ENCODE assay signal across 46 mouse cellular contexts in the genomic region with DNA sequence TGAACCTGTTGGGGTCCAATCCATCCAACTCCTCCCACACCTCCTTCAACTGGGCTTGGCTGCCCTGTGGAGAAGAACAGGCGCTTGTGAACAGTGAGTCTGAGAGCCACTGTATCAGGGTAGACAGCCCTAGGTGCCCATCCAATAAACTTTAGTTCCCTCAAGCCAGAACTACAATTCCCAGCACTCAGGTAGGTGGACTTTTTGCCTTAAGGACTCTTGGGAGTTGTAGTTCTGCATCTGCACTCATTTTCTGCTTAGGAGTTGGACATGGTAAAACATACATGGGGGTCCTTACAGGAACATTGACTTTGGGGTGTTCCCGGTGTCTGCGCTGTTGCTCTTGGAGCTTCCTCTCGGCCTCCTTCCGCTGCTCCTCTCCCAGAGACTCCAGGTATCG. TPM values are rescaled to one million over a fixed set of nuclear protein-coding genes. Genes with fewer than 3 reads are reported as not detected.
"Had no signal": no experiment of that assay in that cellular context is flagged by ENCODE, and none has a peak within 500 bp of the region (broad histone marks: within the 10 kb centered on the region; RNA-seq: fewer than 3 reads in every experiment).

No protein-coding gene starts in this region.

- H3K4me2 ChIP-seq: limb, embryonic 12.5 days; limb, embryonic 13.5 days; limb, embryonic 15.5 days; liver, embryonic 11.5 days; liver, embryonic 12.5 days; liver, embryonic 13.5 days; liver, embryonic 15.5 days; lung, embryonic 14.5 days; lung, embryonic 15.5 days; midbrain, embryonic 11.5 days; midbrain, embryonic 12.5 days; midbrain, embryonic 13.5 days; midbrain, embryonic 15.5 days had no signal

- H3K27ac ChIP-seq: left cerebral cortex, adult 2 months; limb, embryonic 10.5 days; limb, embryonic 12.5 days; limb, embryonic 13.5 days; limb, embryonic 15.5 days; liver, embryonic 12.5 days; liver, embryonic 13.5 days; liver, embryonic 14.5 days; liver, embryonic 15.5 days; lung, embryonic 15.5 days; macrophage; midbrain, embryonic 10.5 days; midbrain, embryonic 12.5 days; midbrain, embryonic 13.5 days; midbrain, embryonic 15.5 days had no signal

- DNase-seq: left cerebral cortex, postnatal 4 days; liver; liver, embryonic 13.5 days; liver, postnatal 0 days; lung, adult 18-20 months; lung, adult 2 months; lung, embryonic 14.5 days; lung, postnatal 10 days; lung, postnatal 14 days; lung, postnatal 36 days; lung, postnatal 4 days; midbrain, embryonic 14.5 days had no signal

- H3K4me1 ChIP-seq: limb, embryonic 10.5 days; limb, embryonic 12.5 days; limb, embryonic 13.5 days; limb, embryonic 15.5 days; lung, embryonic 15.5 days; midbrain, embryonic 10.5 days; midbrain, embryonic 12.5 days; midbrain, embryonic 13.5 days; midbrain, embryonic 15.5 days had no signal

- H3K9ac ChIP-seq: limb, embryonic 12.5 days; limb, embryonic 13.5 days; limb, embryonic 15.5 days; liver, embryonic 12.5 days; liver, embryonic 13.5 days; liver, embryonic 14.5 days; liver, embryonic 15.5 days; liver, postnatal 0 days; lung, embryonic 14.5 days; lung, embryonic 15.5 days; midbrain, embryonic 12.5 days; midbrain, embryonic 13.5 days; midbrain, embryonic 15.5 days had no signal

- H3K4me3 ChIP-seq: left cerebral cortex, adult 2 months; limb, embryonic 10.5 days; limb, embryonic 12.5 days; limb, embryonic 13.5 days; limb, embryonic 15.5 days; liver, embryonic 12.5 days; liver, embryonic 13.5 days; liver, embryonic 15.5 days; lung, embryonic 15.5 days; megakaryocyte, embryonic 14.5 days; midbrain, embryonic 10.5 days; midbrain, embryonic 12.5 days; midbrain, embryonic 13.5 days; midbrain, embryonic 15.5 days; myocyte had no signal

- H3K9me3 ChIP-seq: limb, embryonic 10.5 days; limb, embryonic 12.5 days; limb, embryonic 13.5 days; limb, embryonic 15.5 days; liver, embryonic 12.5 days; liver, embryonic 13.5 days; liver, embryonic 15.5 days; lung, embryonic 15.5 days; megakaryocyte, embryonic 14.5 days; midbrain, embryonic 10.5 days; midbrain, embryonic 12.5 days; midbrain, embryonic 13.5 days; midbrain, embryonic 15.5 days had no signal

- H3K27me3 ChIP-seq: limb, embryonic 12.5 days; limb, embryonic 13.5 days; limb, embryonic 15.5 days; liver, embryonic 12.5 days; liver, embryonic 13.5 days; liver, embryonic 15.5 days; lung, embryonic 15.5 days; megakaryocyte, embryonic 14.5 days; midbrain, embryonic 12.5 days; midbrain, embryonic 13.5 days; midbrain, embryonic 15.5 days had no signal

RNA-seq across cellular contexts. Expression of gene Gm45808, which starts 11.8 kb away (rescaled TPM):
- total RNA-seq: left cerebral cortex, postnatal 10 days; left cerebral cortex, postnatal 4 days; megakaryocyte progenitor cell, adult 5-6 weeks; megakaryocyte, adult 5-6 weeks; megakaryocyte-erythroid progenitor cell, adult 5-6 weeks; monocyte, adult 5-6 weeks had no signal
- polyA plus RNA-seq: limb, embryonic 10.5 days; limb, embryonic 11.5 days; limb, embryonic 12.5 days; limb, embryonic 13.5 days; limb, embryonic 14.5 days; limb, embryonic 15.5 days; liver, embryonic 11.5 days; liver, embryonic 12.5 days; liver, embryonic 13.5 days; liver, embryonic 14.5 days; liver, embryonic 15.5 days; liver, embryonic 16.5 days; lung, adult 2 months; lung, embryonic 14.5 days; lung, embryonic 15.5 days; lung, embryonic 16.5 days; lung, postnatal 0 days; macrophage; midbrain, embryonic 10.5 days; midbrain, embryonic 11.5 days; midbrain, embryonic 12.5 days; midbrain, embryonic 13.5 days; midbrain, embryonic 14.5 days; midbrain, embryonic 15.5 days; midbrain, embryonic 16.5 days; midbrain, postnatal 0 days; myocyte had no signal

RNA-seq across cellular contexts. Expression of gene Tulp2, which starts 16.8 kb away (rescaled TPM):
- total RNA-seq: left cerebral cortex, adult 8-10 months; left cerebral cortex, postnatal 10 days; left cerebral cortex, postnatal 14 days; left cerebral cortex, postnatal 25 days; left cerebral cortex, postnatal 36 days; megakaryocyte, adult 5-6 weeks; midbrain, postnatal 0 days had no signal
- polyA plus RNA-seq: macrophage had no signal
